Mouse (Mus musculus): ENCODE measurements around the gene Eif3k. TPM values are rescaled to one million over a fixed set of nuclear protein-coding genes. Genes with fewer than 3 reads are reported as not detected.

Eif3k gene
- polyA plus RNA-seq, 1 experiment: 429 TPM

- TF ChIP-seq CEBPB (IDR thresholded peaks at IDR 0.05; ENCODE audit: low read depth) (no peak), MAX (IDR thresholded peaks at IDR 0.05) (no peak)
- H3K27me3 ChIP-seq (ENCODE audit: control insufficient read depth, insufficient read depth, insufficient read length): no peaks in the 10 kb centered on the region
- no peak overlapping the region for H3K4me3 ChIP-seq (ENCODE audit: insufficient read depth, poor library complexity, severe bottlenecking)
These were observed 19.3 kb upstream of the Eif3k start for GRCm38 (mm10) chr7:29000651-29001605.

GRCm38 (mm10) chr7:28993402-28993801, 11.7 kb upstream of the Eif3k start:
- Histone ChIP-seq H3K4me3 (ENCODE audit: insufficient read depth, poor library complexity, severe bottlenecking) (no peak overlapping the region), H3K79me2 (ENCODE audit: control insufficient read depth, insufficient read depth) (no peaks in the 10 kb centered on the region), H3ac (ENCODE audit: control insufficient read depth, insufficient read length, low read depth) (no peak overlapping the region), H3K27me3 (ENCODE audit: control insufficient read depth, insufficient read depth, insufficient read length) (no peaks in the 10 kb centered on the region), H3K36me3 (ENCODE audit: control insufficient read depth, insufficient read depth) (no peaks in the 10 kb centered on the region), H3K79me3 (ENCODE audit: low read depth) (no peaks in the 10 kb centered on the region)
- TF ChIP-seq MAX (IDR thresholded peaks at IDR 0.05) (no peak), FOSL1 (IDR thresholded peaks at IDR 0.05; ENCODE audit: insufficient read depth, low read length, poor library complexity, severe bottlenecking) (no peak), CEBPB (IDR thresholded peaks at IDR 0.05; ENCODE audit: low read depth) (no peak), CTCF (IDR thresholded peaks at IDR 0.05; ENCODE audit: control insufficient read depth, insufficient read depth, insufficient read length) (no peak), MYOD1 (IDR thresholded peaks at IDR 0.05; ENCODE audit: control insufficient read depth, insufficient read length, low read depth) (no peak), USF1 (IDR thresholded peaks at IDR 0.05; ENCODE audit: low read depth) (no peak), MYOG (IDR thresholded peaks at IDR 0.05; ENCODE audit: control insufficient read depth, extremely low read depth, insufficient read length) (no peak)

More at GRCm38 (mm10) chr7:29000651-29001605, 19.3 kb upstream of the Eif3k start:
- no peaks in the 10 kb centered on the region for H3K36me3 ChIP-seq (ENCODE audit: control insufficient read depth, insufficient read depth)
- H3ac ChIP-seq (ENCODE audit: control insufficient read depth, insufficient read length, low read depth): peak overlapping the region; percentile 62
- H3K79me3 ChIP-seq (ENCODE audit: low read depth): no peaks in the 10 kb centered on the region
- no peaks in the 10 kb centered on the region for H3K79me2 ChIP-seq (ENCODE audit: control insufficient read depth, insufficient read depth)

- Histone ChIP-seq H3K36me3 (ENCODE audit: control insufficient read depth, insufficient read depth) (no peaks in the 10 kb centered on the region), H3K79me3 (ENCODE audit: low read depth) (no peaks in the 10 kb centered on the region), H3K79me2 (ENCODE audit: control insufficient read depth, insufficient read depth) (no peaks in the 10 kb centered on the region), H3ac (ENCODE audit: control insufficient read depth, insufficient read length, low read depth) (no peak overlapping the region), H3K27me3 (ENCODE audit: control insufficient read depth, insufficient read depth, insufficient read length) (peaks cover under 1% of the 10 kb centered on the region), H3K4me3 (ENCODE audit: insufficient read depth, poor library complexity, severe bottlenecking) (no peak overlapping the region)
- no peak for TF ChIP-seq CEBPB (IDR thresholded peaks at IDR 0.05; ENCODE audit: low read depth)
- TF ChIP-seq MYOG (IDR thresholded peaks at IDR 0.05; ENCODE audit: control insufficient read depth, extremely low read depth, insufficient read length): no peak
- TF ChIP-seq USF1 (IDR thresholded peaks at IDR 0.05; ENCODE audit: low read depth): no peak
- no peak for TF ChIP-seq MYOD1 (IDR thresholded peaks at IDR 0.05; ENCODE audit: control insufficient read depth, insufficient read length, low read depth)
- no peak for TF ChIP-seq FOSL1 (IDR thresholded peaks at IDR 0.05; ENCODE audit: insufficient read depth, low read length, poor library complexity, severe bottlenecking)
- TF ChIP-seq MAX (IDR thresholded peaks at IDR 0.05): no peak
- TF ChIP-seq CTCF (IDR thresholded peaks at IDR 0.05; ENCODE audit: control insufficient read depth, insufficient read depth, insufficient read length): no peak
These were observed 11.3 kb upstream of the Eif3k start for GRCm38 (mm10) chr7:28992997-28993396.

GRCm38 (mm10) chr7:28991616-28992015, 10.0 kb upstream of the Eif3k start:
- no peak overlapping the region for H3ac ChIP-seq (ENCODE audit: control insufficient read depth, insufficient read length, low read depth)
- no peaks in the 10 kb centered on the region for H3K36me3 ChIP-seq (ENCODE audit: control insufficient read depth, insufficient read depth)
- H3K79me3 ChIP-seq (ENCODE audit: low read depth): no peaks in the 10 kb centered on the region
- H3K4me3 ChIP-seq (ENCODE audit: insufficient read depth, poor library complexity, severe bottlenecking): no peak overlapping the region
- no peak for TF ChIP-seq USF1 (IDR thresholded peaks at IDR 0.05; ENCODE audit: low read depth)
- no peak for TF ChIP-seq MAX (IDR thresholded peaks at IDR 0.05)
- TF ChIP-seq CEBPB (IDR thresholded peaks at IDR 0.05; ENCODE audit: low read depth): no peak
- TF ChIP-seq MYOG (IDR thresholded peaks at IDR 0.05; ENCODE audit: control insufficient read depth, extremely low read depth, insufficient read length): no peak
- TF ChIP-seq MYOD1 (IDR thresholded peaks at IDR 0.05; ENCODE audit: control insufficient read depth, insufficient read length, low read depth): no peak
- no peak for TF ChIP-seq FOSL1 (IDR thresholded peaks at IDR 0.05; ENCODE audit: insufficient read depth, low read length, poor library complexity, severe bottlenecking)
- no peak for TF ChIP-seq CTCF (IDR thresholded peaks at IDR 0.05; ENCODE audit: control insufficient read depth, insufficient read depth, insufficient read length)
- peaks cover 4% of the 10 kb centered on the region for H3K27me3 ChIP-seq (ENCODE audit: control insufficient read depth, insufficient read depth, insufficient read length)
- H3K79me2 ChIP-seq (ENCODE audit: control insufficient read depth, insufficient read depth): no peaks in the 10 kb centered on the region

GRCm38 (mm10) chr7:28990766-28991273, 9.2 kb upstream of the Eif3k start:
- Histone ChIP-seq H3K27me3 (ENCODE audit: control insufficient read depth, insufficient read depth, insufficient read length) (peaks cover 4% of the 10 kb centered on the region), H3K36me3 (ENCODE audit: control insufficient read depth, insufficient read depth) (no peaks in the 10 kb centered on the region), H3K4me3 (ENCODE audit: insufficient read depth, poor library complexity, severe bottlenecking) (no peak overlapping the region), H3K79me2 (ENCODE audit: control insufficient read depth, insufficient read depth) (no peaks in the 10 kb centered on the region), H3K79me3 (ENCODE audit: low read depth) (no peaks in the 10 kb centered on the region), H3ac (ENCODE audit: control insufficient read depth, insufficient read length, low read depth) (no peak overlapping the region)
- TF ChIP-seq CTCF (IDR thresholded peaks at IDR 0.05; ENCODE audit: control insufficient read depth, insufficient read depth, insufficient read length) (no peak), MYOD1 (IDR thresholded peaks at IDR 0.05; ENCODE audit: control insufficient read depth, insufficient read length, low read depth) (no peak), MAX (IDR thresholded peaks at IDR 0.05) (no peak)

GRCm38 (mm10) chr7:28985207-28985606, 3.5 kb upstream of the Eif3k start:
- Histone ChIP-seq H3ac (ENCODE audit: control insufficient read depth, insufficient read length, low read depth) (no peak overlapping the region), H3K27me3 (ENCODE audit: control insufficient read depth, insufficient read depth, insufficient read length) (peaks cover 4% of the 10 kb centered on the region), H3K4me3 (ENCODE audit: insufficient read depth, poor library complexity, severe bottlenecking) (no peak overlapping the region), H3K79me3 (ENCODE audit: low read depth) (peaks cover 10% of the 10 kb centered on the region), H3K79me2 (ENCODE audit: control insufficient read depth, insufficient read depth) (peaks cover 14% of the 10 kb centered on the region), H3K36me3 (ENCODE audit: control insufficient read depth, insufficient read depth) (no peaks in the 10 kb centered on the region)
- TF ChIP-seq USF1 (IDR thresholded peaks at IDR 0.05; ENCODE audit: low read depth): no peak
- no peak for TF ChIP-seq CTCF (IDR thresholded peaks at IDR 0.05; ENCODE audit: control insufficient read depth, insufficient read depth, insufficient read length)
- TF ChIP-seq CEBPB (IDR thresholded peaks at IDR 0.05; ENCODE audit: low read depth): no peak
- no peak for TF ChIP-seq MYOD1 (IDR thresholded peaks at IDR 0.05; ENCODE audit: control insufficient read depth, insufficient read length, low read depth)
- no peak for TF ChIP-seq FOSL1 (IDR thresholded peaks at IDR 0.05; ENCODE audit: insufficient read depth, low read length, poor library complexity, severe bottlenecking)

All from C2C12 (cell line).